Mouse (Mus musculus): ENCODE measurements at regions not wholly inside any gene's neighbourhood (a gene's known extent, or its start where the extent isn't known, plus 50 kb on each side); places are given as distances from the start of the nearest gene placed in this dataset.

DNA sequence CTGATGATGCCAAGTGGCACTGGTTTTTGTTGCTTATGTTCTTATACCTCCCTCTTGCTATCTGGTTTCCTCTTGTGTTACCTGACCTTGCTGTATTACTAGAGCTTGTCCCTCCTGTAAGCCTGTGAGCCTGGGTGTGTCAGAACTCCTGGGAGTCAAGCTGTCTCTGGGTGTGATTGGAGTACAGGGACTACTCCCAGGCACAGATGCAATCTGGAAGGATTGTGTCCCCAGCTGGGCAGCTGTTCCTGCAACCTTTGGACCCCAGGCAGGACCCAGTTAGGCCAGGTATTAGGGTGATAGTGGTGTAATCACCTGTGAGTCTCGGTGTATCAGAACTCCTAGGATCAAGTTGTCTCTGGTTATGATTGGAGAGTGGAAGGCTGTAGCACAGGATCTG, 97.4 kb upstream of the Dock11 start:
- DNase-seq = no peak

DNA sequence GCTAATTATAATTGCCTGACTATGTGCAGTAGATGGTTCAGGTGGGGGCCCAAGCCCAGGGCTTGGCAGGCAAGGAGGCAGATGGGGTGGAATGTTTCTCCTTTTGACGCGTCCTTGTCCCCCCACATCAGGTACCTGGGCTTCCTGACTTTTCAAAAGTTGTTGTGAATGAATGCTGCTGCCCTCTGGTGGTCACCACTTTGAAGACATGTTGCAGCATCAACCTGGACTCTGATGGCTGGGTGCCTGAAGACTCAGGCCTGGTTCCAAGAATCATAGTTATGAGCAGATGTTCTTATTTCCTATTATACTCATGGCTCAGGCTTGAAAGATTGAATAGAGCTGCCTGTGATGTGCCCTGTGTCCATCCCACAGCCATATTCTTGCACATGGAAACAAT, 75.4 kb upstream of the Dock11 start:
- peak; percentile 9 to 69 for DNase-seq

DNA sequence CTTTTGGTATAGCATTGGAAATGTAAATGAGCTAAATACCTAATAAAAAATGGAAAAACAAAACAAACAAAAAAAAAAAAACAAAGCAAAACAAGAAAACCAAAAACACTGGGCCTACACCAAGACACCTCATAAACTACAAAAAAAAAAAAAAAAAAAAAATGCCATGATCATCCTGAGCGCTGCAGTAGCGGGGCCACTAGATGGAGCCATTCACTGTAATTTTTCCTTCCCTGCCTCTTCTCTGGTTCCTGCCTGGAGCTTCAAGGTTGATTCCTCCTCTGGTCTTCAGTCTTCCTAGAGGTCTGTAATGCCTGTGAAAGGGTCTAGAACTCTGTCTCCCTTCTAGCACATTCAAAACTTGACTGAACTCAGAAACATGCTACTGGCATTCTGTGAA, 54.2 kb upstream of the Dock11 start:
- peak; percentile 16 to 55 for DNase-seq

DNA sequence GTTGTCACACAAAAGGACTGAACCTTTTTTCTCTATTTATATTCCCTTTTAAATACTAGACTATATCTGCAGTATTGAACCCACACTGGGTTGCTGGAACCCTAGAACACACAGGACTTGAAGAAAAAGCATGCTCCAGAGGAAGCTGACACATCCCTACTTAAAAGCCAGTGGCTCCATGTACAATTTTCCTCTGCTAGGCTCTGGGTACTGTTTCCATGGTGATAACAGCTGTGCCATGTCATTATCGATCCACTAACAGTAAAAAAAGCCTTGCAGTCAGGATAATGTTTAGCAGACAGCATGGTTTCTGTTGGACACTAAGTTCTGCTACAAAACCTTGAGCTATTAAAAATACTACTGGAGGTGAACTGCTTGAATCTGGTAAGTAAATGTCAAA, 50.6 kb upstream of the Dock11 start:
- no peak for DNase-seq

All from kidney, postnatal 36 days (tissue).